Mouse (Mus musculus) megakaryocyte, embryonic 14.5 days (primary cell): ENCODE results near the gene Med29.

Source experiments
- FLI1 ChIP-seq: IDR thresholded peaks from 2 replicates; pipeline ENCODE4 v1.6.1; 2012; ENCODE audit warnings: low read length, inconsistent platforms, mixed read lengths
- GATA1 ChIP-seq: IDR thresholded peaks from 3 replicates; pipeline ENCODE4 v1.6.1; 2012; ENCODE audit warnings: mixed read lengths, low read length, inconsistent platforms, borderline replicate concordance

- TF ChIP-seq GATA1 (no peak), FLI1 (no peak)
Observed at GRCm38 (mm10) chr7:28356981-28357380, 35.5 kb downstream of the Med29 start.
